ENCODE assay signal across 8 mouse cellular contexts in the genomic region with DNA sequence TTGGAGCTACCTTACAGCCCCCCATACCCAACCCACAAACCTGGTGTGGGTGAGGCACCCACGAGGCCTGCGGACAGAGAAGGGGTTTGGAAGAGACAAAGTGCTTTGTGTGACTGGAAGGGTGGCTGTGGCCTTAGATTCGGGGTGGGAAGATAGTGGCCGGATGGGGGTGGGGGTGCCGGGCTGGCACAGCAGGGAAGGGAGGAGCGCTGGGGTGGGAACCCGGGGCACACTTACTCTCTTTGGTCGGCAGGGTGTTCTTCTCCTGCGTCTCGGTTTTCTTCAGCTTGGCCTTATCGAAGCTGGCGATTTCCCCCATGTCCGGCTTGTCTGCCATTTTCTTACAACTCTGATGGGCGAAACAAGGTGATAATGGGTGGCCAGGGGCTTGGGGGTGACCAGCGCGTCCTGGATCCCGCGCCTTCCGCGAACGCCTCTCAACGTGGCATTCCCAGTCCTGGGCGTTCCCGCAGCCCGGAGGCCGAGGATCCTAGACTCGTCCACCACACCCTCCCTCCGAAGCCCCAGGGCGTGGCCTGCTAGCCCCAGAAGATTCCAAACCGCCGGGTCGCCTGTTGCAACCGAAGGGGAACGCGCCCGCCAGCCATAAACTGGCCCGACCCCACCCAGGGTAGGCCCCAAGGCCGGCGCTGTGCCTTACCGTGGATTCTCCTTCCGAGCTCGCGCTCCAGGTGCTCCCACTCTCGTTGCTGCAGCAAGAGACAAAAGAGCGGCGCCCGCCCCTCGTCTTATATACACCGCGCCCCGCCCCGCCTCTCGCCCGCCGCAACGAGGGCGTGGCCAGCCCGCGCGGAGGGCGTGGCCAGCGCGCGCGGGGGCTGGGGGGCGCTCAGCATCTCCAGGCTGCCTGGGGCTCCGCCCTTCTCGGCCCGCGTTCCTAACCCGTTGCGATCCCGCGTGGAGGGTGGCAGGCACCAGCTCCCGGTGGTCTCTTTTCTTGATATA. TPM values are rescaled to one million over a fixed set of nuclear protein-coding genes. Genes with fewer than 3 reads are reported as not detected.
DNase-seq lines count a peak whose midpoint lies in the region; ATAC-seq and TF ChIP-seq lines count a peak whose summit lies in the region.

No protein-coding gene starts in this region.

- under 1% methylated on average over 74 of the region's 75 CpGs for WGBS in embryonic facial prominence, embryonic 12.5 days
- under 1% methylated on average over 75 of the region's 75 CpGs for WGBS in heart, adult 2 months
- under 1% methylated on average over 68 of the region's 75 CpGs for WGBS in limb, embryonic 13.5 days
- under 1% methylated on average over 75 of the region's 75 CpGs for WGBS in midbrain, embryonic 15.5 days
- WGBS in spleen, adult 2 months: under 1% methylated on average over 74 of the region's 75 CpGs

- TF ChIP-seq POLR2A in heart, adult 2 months (IDR thresholded peaks at IDR 0.05; ENCODE audit: insufficient read depth, low read depth, low read length): peak; percentile 93
- peak; percentile 98 for TF ChIP-seq POLR2A in spleen, adult 2 months (IDR thresholded peaks at IDR 0.05; ENCODE audit: low read depth, low read length)

- H3K4me3 ChIP-seq in embryonic facial prominence, embryonic 12.5 days: peak overlapping the region; percentile 87
- peak overlapping the region; percentile 96 for H3K4me3 ChIP-seq in heart, adult 2 months
- H3K4me3 ChIP-seq in limb, embryonic 13.5 days: peak overlapping the region; percentile 89
- peak overlapping the region; percentile 63 for H3K4me3 ChIP-seq in midbrain, embryonic 15.5 days
- H3K4me3 ChIP-seq in spleen, adult 2 months (ENCODE audit: extremely low read depth, insufficient read depth, insufficient read length): peak overlapping the region; percentile 92

- intact Hi-C loops in heart, adult 2 months (cut with DNase I): loop anchor here (2.0 kb wide), 1 partner anchor 23 kb away; no protein-coding TSS in a partner anchor

- peak; percentile 84 for ATAC-seq in embryonic facial prominence, embryonic 12.5 days (ENCODE audit: insufficient number of reproducible peaks, insufficient read depth, low FRiP score, low TSS enrichment)
- peak; percentile 87 for ATAC-seq in limb, embryonic 13.5 days (ENCODE audit: low FRiP score, low read depth)
- ATAC-seq in midbrain, embryonic 15.5 days (replicated peaks): peak; percentile 84

- TF ChIP-seq CTCF in heart, adult 2 months (IDR thresholded peaks at IDR 0.05): peak; percentile 11; the same call in 1 of the 2 replicates
- no peak for TF ChIP-seq CTCF in spleen, adult 2 months (IDR thresholded peaks at IDR 0.05; ENCODE audit: extremely low read depth, insufficient read depth, insufficient read length, insufficient replicate concordance)

- H3K9me3 ChIP-seq in embryonic facial prominence, embryonic 12.5 days: no peaks in the 10 kb centered on the region
- H3K9me3 ChIP-seq in limb, embryonic 13.5 days: no peaks in the 10 kb centered on the region
- H3K9me3 ChIP-seq in midbrain, embryonic 15.5 days: no peaks in the 10 kb centered on the region

- no peaks in the 10 kb centered on the region for H3K27me3 ChIP-seq in embryonic facial prominence, embryonic 12.5 days
- no peaks in the 10 kb centered on the region for H3K27me3 ChIP-seq in heart, adult 2 months (ENCODE audit: control insufficient read depth, insufficient read depth, low read length)
- H3K27me3 ChIP-seq in limb, embryonic 13.5 days: no peaks in the 10 kb centered on the region
- no peaks in the 10 kb centered on the region for H3K27me3 ChIP-seq in midbrain, embryonic 15.5 days (replicated peaks)
- H3K27me3 ChIP-seq in spleen, adult 2 months (ENCODE audit: control insufficient read depth, insufficient read depth, low read length): no peaks in the 10 kb centered on the region

- H3K4me1 ChIP-seq in embryonic facial prominence, embryonic 12.5 days: peaks cover 24% of the 10 kb centered on the region
- peaks cover 6% of the 10 kb centered on the region; the same call in 1 of the 2 replicates for H3K4me1 ChIP-seq in heart, adult 2 months (ENCODE audit: control insufficient read depth, insufficient read depth, low read length)
- H3K4me1 ChIP-seq in limb, embryonic 13.5 days: peaks cover 51% of the 10 kb centered on the region
- peaks cover 26% of the 10 kb centered on the region for H3K4me1 ChIP-seq in midbrain, embryonic 15.5 days
- H3K4me1 ChIP-seq in spleen, adult 2 months (ENCODE audit: control insufficient read depth, insufficient read depth, insufficient read length): peaks cover 30% of the 10 kb centered on the region

- H3K9ac ChIP-seq in embryonic facial prominence, embryonic 12.5 days: peak overlapping the region; percentile 99
- H3K9ac ChIP-seq in heart, adult 2 months (ENCODE audit: low read depth, low read length): peak overlapping the region; percentile 77
- H3K9ac ChIP-seq in limb, embryonic 13.5 days: peak overlapping the region; percentile 99
- H3K9ac ChIP-seq in midbrain, embryonic 15.5 days: peak overlapping the region; percentile 91

- peak overlapping the region; percentile 84 for H3K4me2 ChIP-seq in embryonic facial prominence, embryonic 12.5 days (replicated peaks)
- H3K4me2 ChIP-seq in limb, embryonic 13.5 days (replicated peaks): peak overlapping the region; percentile 79
- peak overlapping the region; percentile 79 for H3K4me2 ChIP-seq in midbrain, embryonic 15.5 days

- no peaks in the 10 kb centered on the region for H3K79me2 ChIP-seq in heart, adult 2 months (replicated peaks; ENCODE audit: control insufficient read depth, insufficient read depth, low read length)

- peak; percentile 92 for DNase-seq in 3134 (ENCODE audit: extremely low read depth, insufficient read length, low spot score)
- peak; percentile 85 for DNase-seq in adrenal gland, postnatal 25 days
- DNase-seq in heart, adult 2 months: peak; percentile 92
- DNase-seq in kidney, adult 8-10 months: peak; percentile 45 to 69
- DNase-seq in spleen, adult 2 months (ENCODE audit: low read depth in 1 of 2, low spot score in 2 of 2): peak in 1 of 2 experiments; percentile 79

- TF ChIP-seq EP300 in heart, adult 2 months (IDR thresholded peaks at IDR 0.05; ENCODE audit: insufficient read depth, low read depth, low read length): peak; percentile 32; the same call in 1 of the 2 replicates

- no peaks in the 10 kb centered on the region for H3K36me3 ChIP-seq in embryonic facial prominence, embryonic 12.5 days
- no peaks in the 10 kb centered on the region for H3K36me3 ChIP-seq in heart, adult 2 months (ENCODE audit: control insufficient read depth, insufficient read depth, low read length)
- no peaks in the 10 kb centered on the region for H3K36me3 ChIP-seq in limb, embryonic 13.5 days
- no peaks in the 10 kb centered on the region for H3K36me3 ChIP-seq in midbrain, embryonic 15.5 days (replicated peaks)
- no peaks in the 10 kb centered on the region; the same call in 1 of the 2 replicates for H3K36me3 ChIP-seq in spleen, adult 2 months (ENCODE audit: control insufficient read depth, insufficient read depth, low read length)

- peak overlapping the region; percentile 89 for H3K27ac ChIP-seq in embryonic facial prominence, embryonic 12.5 days
- peak overlapping the region; percentile 96 for H3K27ac ChIP-seq in heart, adult 2 months
- H3K27ac ChIP-seq in limb, embryonic 13.5 days: peak overlapping the region; percentile 85
- H3K27ac ChIP-seq in midbrain, embryonic 15.5 days: peak overlapping the region; percentile 91
- H3K27ac ChIP-seq in spleen, adult 2 months (ENCODE audit: insufficient read depth, low read length): peak overlapping the region; percentile 96

RNA-seq across cellular contexts. Expression of a gene that starts 0.6 kb away (rescaled TPM):
- 194 and 195 TPM in 2 replicates for total RNA-seq in adrenal gland, postnatal 25 days (2021)
- 3,988 and 4,068 TPM in 2 replicates for polyA plus RNA-seq in embryonic facial prominence, embryonic 12.5 days (2016; fragmentation: Nextera tagmentation; extraction: Ambion mirVana)
- total RNA-seq in heart, adult 2 months (2021): 10 to 100 TPM; 73.8 to 96.5 TPM
- 29.8 and 36.4 TPM in 2 replicates for polyA plus RNA-seq in heart, adult 2 months (2012; rRNA removed)
- polyA plus RNA-seq in limb, embryonic 13.5 days (2015; fragmentation: Nextera tagmentation; extraction: Ambion mirVana): 2,406 and 2,417 TPM in 2 replicates
- 4,117 and 4,750 TPM in 2 replicates for polyA plus RNA-seq in midbrain, embryonic 15.5 days (2015; fragmentation: Nextera tagmentation; extraction: Ambion mirVana)
- 143 TPM in 2 replicates for polyA plus RNA-seq in spleen, adult 2 months (2012; rRNA removed)

RNA-seq across cellular contexts. Expression of a gene that starts 58.2 kb away (rescaled TPM):
- 81.8 and 83.5 TPM in 2 replicates for total RNA-seq in adrenal gland, postnatal 25 days (2021)
- polyA plus RNA-seq in embryonic facial prominence, embryonic 12.5 days (2016; fragmentation: Nextera tagmentation; extraction: Ambion mirVana): 48.0 and 57.3 TPM in 2 replicates
- total RNA-seq in heart, adult 2 months (2021): 100 to 1,000 TPM in 1 of 2 experiments, 10 to 100 TPM in 1; 95.7 to 107 TPM
- 114 and 185 TPM in 2 replicates for polyA plus RNA-seq in heart, adult 2 months (2012; rRNA removed)
- 39.3 and 39.7 TPM in 2 replicates for polyA plus RNA-seq in limb, embryonic 13.5 days (2015; fragmentation: Nextera tagmentation; extraction: Ambion mirVana)
- polyA plus RNA-seq in midbrain, embryonic 15.5 days (2015; fragmentation: Nextera tagmentation; extraction: Ambion mirVana): 38.1 and 42.8 TPM in 2 replicates
- polyA plus RNA-seq in spleen, adult 2 months (2012; rRNA removed): 94.1 and 116 TPM in 2 replicates

Comparison
In these comparisons a context has a peak if more than half of its experiments do, and no peak if none do; other contexts are left out.
1. RNA of a gene that starts 0.6 kb away (polyA plus RNA-seq): 4,117 to 4,750 TPM in midbrain, embryonic 15.5 days, 3,988 to 4,068 TPM in embryonic facial prominence, embryonic 12.5 days and 2,406 to 2,417 TPM in limb, embryonic 13.5 days; 143 TPM in spleen, adult 2 months and 29.8 to 36.4 TPM in heart, adult 2 months; every median in the first group is over 10 times any median in the second.
2. Peak in every context shown above with its lines, with median percentiles within 50 percentile points of each other: ATAC-seq, H3K27ac ChIP-seq, H3K4me2 ChIP-seq, H3K4me3 ChIP-seq and H3K9ac ChIP-seq.